Mouse (Mus musculus): ENCODE data around the gene Mei1. TPM values are rescaled to one million over a fixed set of nuclear protein-coding genes. Genes with fewer than 3 reads are reported as not detected.

Mei1 gene
- polyA plus RNA-seq (2016; fragmentation: Nextera tagmentation; extraction: Ambion mirVana): 0.14 TPM in 1 of 2 replicates, not detected in the other

DNA sequence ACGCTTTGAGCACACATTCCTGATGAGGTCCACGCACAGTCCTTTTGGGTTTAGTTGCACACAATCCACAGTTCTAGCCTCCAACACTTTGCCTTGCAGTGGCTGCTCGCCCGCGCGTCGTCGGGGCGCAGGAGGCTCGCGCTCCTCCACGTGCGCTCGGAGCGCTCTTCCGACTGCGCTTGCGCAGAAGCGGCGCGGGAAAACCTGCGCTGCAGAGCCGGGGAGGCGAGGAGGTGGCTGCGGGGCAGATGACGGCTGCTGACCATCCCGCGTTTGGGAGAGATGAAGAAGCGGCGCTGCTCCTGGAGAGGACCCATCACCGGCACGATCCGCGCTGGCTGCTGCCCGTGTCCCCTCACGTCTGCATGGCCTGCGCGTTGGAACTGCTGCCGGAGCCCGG is at the start of gene Mei1:
Gene Mei1 (plus strand): TSS at position 99 of the 400 bp plus-strand sequence.
- H3K27me3 ChIP-seq: peaks cover 44% of the 10 kb centered on the region
- WGBS: 20% methylated on average over 40 of the region's 40 CpGs

DNA sequence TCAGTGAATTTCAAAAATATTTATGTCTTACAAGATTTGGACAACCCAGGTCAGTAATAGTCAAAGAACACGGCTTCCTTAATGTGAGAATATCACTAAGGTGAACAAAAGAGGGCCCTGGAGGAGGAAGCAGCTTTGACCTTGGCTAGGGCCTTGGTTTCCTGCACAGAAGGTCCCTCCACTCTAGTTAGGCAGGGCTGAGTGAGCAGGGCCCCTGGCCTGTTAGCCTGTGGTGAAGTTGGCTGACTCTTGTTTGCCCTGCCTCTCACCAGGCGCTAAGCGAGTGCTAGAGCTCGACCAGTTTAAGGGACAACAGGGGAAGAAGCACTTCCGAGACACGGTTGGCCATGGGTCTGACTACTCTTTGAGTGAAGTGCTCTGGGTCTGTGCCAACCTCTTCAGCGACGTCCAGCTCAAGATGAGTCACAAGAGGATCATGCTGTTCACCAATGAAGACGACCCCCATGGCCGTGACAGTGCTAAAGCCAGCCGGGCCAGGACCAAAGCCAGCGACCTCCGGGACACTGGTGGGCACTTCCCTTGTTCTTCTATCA is 47.2 kb upstream of the Mei1 start:
- H3K9ac ChIP-seq: no peak overlapping the region
- H3K9me3 ChIP-seq (replicated peaks): no peaks in the 10 kb centered on the region
- H3K27me3 ChIP-seq: no peaks in the 10 kb centered on the region
- peaks cover 71% of the 10 kb centered on the region for H3K36me3 ChIP-seq
- WGBS: 91% methylated on average over 13 of the region's 13 CpGs
- no peak overlapping the region for H3K4me2 ChIP-seq (replicated peaks)
- no peak overlapping the region for H3K27ac ChIP-seq
- ATAC-seq (ENCODE audit: low FRiP score): no peak
- no peaks in the 10 kb centered on the region for H3K4me1 ChIP-seq
- no peak overlapping the region for H3K4me3 ChIP-seq

More for the DNA sequence above, at the start of gene Mei1:
- no peak for ATAC-seq (ENCODE audit: low FRiP score)
- H3K9me3 ChIP-seq (replicated peaks): no peaks in the 10 kb centered on the region; the same call in 1 of the 2 replicates
- H3K4me1 ChIP-seq: peaks cover 5% of the 10 kb centered on the region; the same call in 1 of the 2 replicates
- peak within 1 kb of the TSS; percentile 39 for H3K4me2 ChIP-seq (replicated peaks)
- H3K9ac ChIP-seq: no peak within 1 kb of the TSS
- H3K4me3 ChIP-seq: peak within 1 kb of the TSS; percentile 18; the same call in 1 of the 2 replicates
- H3K27ac ChIP-seq: no peak within 1 kb of the TSS
- no peaks in the 10 kb centered on the region for H3K36me3 ChIP-seq

DNA sequence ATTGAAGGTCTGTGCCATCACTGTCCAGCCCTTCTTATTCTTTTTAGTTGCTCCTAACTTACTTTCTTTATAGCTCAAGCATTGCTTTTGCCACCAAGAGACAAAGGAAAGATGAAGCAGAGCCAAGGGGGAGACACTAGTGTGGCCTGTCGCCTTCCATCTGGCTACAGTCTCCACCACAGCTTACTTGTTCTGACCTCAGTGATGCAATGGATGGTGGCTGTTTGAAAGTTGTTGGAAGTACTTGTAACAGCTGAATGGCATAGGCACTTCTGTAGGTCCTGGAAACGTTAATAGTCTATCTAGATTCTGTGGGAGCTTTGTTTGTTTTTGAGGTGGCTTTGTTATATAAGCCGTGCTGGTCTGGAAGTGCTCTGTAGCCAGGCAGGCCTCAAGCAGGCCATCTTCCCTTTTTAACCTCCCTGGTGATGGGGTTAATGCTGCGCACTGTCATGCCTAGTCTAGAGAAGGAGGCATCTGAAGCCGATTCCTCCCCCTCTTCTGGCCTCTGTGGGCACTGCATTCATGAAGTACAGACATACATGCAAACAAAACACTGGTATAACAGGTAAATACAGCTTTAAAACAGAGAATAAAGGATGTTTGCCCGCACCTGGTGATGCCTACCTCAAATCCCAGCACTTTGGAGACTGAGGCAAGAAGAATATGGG is 45.7 kb upstream of the Mei1 start:
- no peaks in the 10 kb centered on the region for H3K27me3 ChIP-seq
- H3K36me3 ChIP-seq: peaks cover 81% of the 10 kb centered on the region
- no peak overlapping the region for H3K4me3 ChIP-seq
- no peak overlapping the region for H3K27ac ChIP-seq
- ATAC-seq (ENCODE audit: low FRiP score): no peak
- H3K9ac ChIP-seq: no peak overlapping the region
- H3K4me2 ChIP-seq (replicated peaks): no peak overlapping the region
- H3K9me3 ChIP-seq (replicated peaks): no peaks in the 10 kb centered on the region
- whole genome bisulfite sequencing: 93% methylated on average over 6 of the region's 6 CpGs
- H3K4me1 ChIP-seq: no peaks in the 10 kb centered on the region

DNA sequence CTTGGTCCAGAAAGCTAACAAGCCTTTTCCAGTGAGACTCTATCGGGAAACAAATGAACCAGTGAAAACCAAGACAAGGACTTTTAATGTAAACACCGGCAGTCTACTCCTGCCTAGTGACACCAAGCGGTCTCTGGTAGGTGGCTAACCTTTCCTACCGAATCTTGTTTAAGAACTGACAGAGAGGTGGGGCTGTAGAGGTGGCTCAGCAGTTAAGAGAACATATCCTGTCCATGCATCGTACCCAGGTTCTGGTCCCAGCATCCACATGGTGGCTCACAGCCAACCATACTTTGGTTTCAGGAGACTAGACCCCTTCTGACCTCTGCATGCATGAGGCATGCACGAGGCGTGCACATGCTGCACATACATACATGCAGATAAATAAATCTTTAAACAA is 42.5 kb upstream of the Mei1 start:
- Histone ChIP-seq H3K27ac (no peak overlapping the region), H3K4me1 (no peaks in the 10 kb centered on the region), H3K4me2 (replicated peaks) (no peak overlapping the region), H3K9me3 (replicated peaks) (no peaks in the 10 kb centered on the region), H3K27me3 (no peaks in the 10 kb centered on the region), H3K9ac (no peak overlapping the region), H3K36me3 (peaks cover 95% of the 10 kb centered on the region), H3K4me3 (no peak overlapping the region)
- 94% methylated on average over 7 of the region's 7 CpGs for WGBS
- ATAC-seq (ENCODE audit: low FRiP score): no peak

DNA sequence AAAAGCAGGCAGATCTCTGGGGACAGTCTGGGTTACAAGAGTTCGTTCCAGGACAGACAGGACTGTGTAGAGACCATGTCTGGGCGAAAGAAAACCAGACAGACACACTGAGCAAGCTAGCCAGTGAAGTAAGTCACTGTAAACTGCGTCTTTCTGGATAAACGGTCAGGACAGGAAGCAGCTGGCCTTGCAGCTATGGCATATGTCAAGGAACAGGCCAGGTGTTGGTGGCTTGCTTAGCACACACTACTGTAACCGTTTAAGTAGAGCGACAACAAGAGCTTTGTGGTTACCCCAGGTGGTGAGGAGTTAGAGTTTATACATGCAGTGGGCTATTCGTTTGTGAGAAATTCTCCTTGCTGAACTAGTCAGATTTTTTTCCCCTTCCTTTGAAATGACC is 42.1 kb upstream of the Mei1 start:
- Histone ChIP-seq H3K27ac (no peak overlapping the region), H3K4me3 (no peak overlapping the region), H3K4me2 (replicated peaks) (no peak overlapping the region), H3K27me3 (no peaks in the 10 kb centered on the region), H3K36me3 (peaks cover 93% of the 10 kb centered on the region), H3K9ac (no peak overlapping the region), H3K9me3 (replicated peaks) (no peaks in the 10 kb centered on the region), H3K4me1 (no peaks in the 10 kb centered on the region)
- ATAC-seq (ENCODE audit: low FRiP score): no peak
- WGBS: 91% methylated on average over 7 of the region's 7 CpGs

DNA sequence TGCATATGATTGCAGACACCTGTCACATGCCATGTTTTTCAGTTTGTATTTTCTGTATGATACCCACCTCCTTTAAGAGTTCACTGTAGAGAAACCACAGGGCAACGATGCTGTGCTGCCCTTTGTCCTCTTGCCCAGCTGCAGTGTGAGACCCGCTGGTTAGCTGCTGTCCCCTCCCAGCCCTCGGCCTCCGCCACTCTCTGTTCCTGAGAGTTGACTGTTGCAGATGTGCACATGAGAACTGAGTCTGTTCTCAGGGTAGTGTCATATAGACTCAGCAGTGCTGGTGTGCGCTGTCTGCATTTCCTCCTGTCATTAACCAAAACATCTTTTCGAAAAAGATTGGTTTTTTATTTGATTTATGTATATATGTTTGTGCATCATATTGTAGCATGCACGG is 37.4 kb upstream of the Mei1 start:
- Histone ChIP-seq H3K4me1 (no peaks in the 10 kb centered on the region), H3K36me3 (peaks cover 61% of the 10 kb centered on the region)

DNA sequence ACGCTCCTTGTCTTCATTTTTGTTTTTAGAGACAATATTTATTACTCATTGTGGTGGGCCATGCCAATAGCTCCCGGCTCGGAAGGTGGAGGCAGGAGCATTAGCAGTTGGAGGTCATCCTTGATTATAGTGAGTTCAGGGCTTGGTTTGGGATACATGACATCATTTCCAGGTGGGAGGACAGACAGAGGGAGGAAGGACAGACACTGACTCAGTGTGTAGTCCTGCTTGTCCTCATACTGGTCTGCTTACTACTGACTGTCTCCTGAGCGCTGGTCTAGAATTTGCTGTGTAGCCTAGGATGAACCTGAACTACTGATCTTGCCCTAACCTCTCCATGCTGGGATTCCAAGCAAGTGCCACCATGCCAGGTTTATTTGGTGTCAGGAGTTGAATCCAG is 36.0 kb upstream of the Mei1 start, which contains the start of gene Desi1:
Gene Desi1 (minus strand): TSS at position 101 of the 400 bp plus-strand sequence.
- Histone ChIP-seq H3K9me3 (replicated peaks) (no peaks in the 10 kb centered on the region), H3K27me3 (no peaks in the 10 kb centered on the region), H3K4me3 (no peak within 1 kb of the TSS), H3K4me2 (replicated peaks) (no peak within 1 kb of the TSS), H3K9ac (no peak within 1 kb of the TSS), H3K4me1 (no peaks in the 10 kb centered on the region), H3K27ac (no peak within 1 kb of the TSS), H3K36me3 (peaks cover 61% of the 10 kb centered on the region)
- ATAC-seq (ENCODE audit: low FRiP score): no peak
- 91% methylated on average over 4 of the region's 4 CpGs for WGBS

More for the DNA sequence above, 37.4 kb upstream of the Mei1 start:
- H3K9me3 ChIP-seq (replicated peaks): no peaks in the 10 kb centered on the region
- H3K4me2 ChIP-seq (replicated peaks): no peak overlapping the region
- H3K4me3 ChIP-seq: no peak overlapping the region
- no peak for ATAC-seq (ENCODE audit: low FRiP score)
- no peak overlapping the region for H3K9ac ChIP-seq
- WGBS: 89% methylated on average over 7 of the region's 7 CpGs
- H3K27me3 ChIP-seq: no peaks in the 10 kb centered on the region
- H3K27ac ChIP-seq: no peak overlapping the region

DNA sequence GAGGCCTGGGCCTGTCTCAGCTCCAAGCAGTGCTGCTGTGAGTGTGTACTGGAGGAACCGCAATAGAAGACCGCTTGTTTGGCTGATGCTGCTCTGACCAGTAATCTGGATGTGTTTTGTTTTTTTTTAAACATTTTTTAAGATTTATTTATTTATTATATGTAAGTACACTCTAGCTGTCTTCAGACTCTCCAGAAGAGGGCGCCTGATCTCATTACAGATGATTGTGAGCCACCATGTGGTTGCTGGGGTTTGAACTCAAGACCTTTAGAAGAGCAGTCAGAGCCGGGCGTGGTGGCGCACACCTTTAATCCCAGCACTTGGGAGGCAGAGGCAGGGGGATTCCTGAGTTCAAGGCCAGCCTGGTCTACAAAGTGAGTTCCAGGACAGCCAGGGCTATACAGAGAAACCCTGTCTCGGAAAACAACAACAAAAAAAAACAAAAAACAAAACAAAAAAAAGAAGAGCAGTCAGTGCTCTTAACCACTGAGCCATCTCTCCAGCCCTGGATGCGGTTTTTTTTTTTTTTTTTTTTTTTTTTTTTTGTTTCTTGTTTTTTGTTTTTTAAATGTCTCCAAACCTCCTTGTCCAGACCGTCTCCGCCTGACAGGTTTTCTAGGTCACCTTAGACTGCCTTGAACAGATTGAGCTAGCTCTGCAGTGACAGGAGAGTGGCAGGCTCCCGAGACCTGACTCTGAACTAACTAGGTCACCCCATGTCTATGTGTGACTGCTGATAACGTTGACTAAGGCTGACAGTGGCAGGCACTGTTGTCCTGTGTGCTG is 33.7 kb upstream of the Mei1 start:
- Histone ChIP-seq H3K4me3 (no peak overlapping the region), H3K9ac (no peak overlapping the region), H3K36me3 (peaks cover 56% of the 10 kb centered on the region), H3K9me3 (replicated peaks) (no peaks in the 10 kb centered on the region), H3K27me3 (no peaks in the 10 kb centered on the region), H3K27ac (no peak overlapping the region), H3K4me2 (replicated peaks) (no peak overlapping the region), H3K4me1 (no peaks in the 10 kb centered on the region)
- ATAC-seq (ENCODE audit: low FRiP score): no peak
- 84% methylated on average over 12 of the region's 12 CpGs for WGBS

DNA sequence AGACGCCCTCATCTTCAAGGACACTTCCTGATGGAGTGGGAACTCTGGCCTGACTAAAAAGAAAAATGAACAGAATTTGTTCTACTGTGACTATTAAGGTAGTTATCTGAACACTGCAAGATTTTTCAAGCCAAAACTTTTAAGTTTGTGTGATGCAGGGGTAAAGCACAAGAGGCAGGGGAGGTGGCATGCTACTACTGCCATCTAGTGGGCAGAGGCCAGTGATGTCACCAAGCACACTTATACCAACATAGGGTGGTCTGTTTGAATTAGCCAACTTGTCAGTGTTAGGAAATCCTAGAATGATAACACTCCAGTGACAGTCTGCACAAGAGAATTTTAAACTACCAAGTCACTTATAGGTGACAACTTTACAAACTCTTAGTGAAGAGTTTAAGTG is 29.1 kb upstream of the Mei1 start:
- Histone ChIP-seq H3K27ac (no peak overlapping the region), H3K9me3 (replicated peaks) (no peaks in the 10 kb centered on the region), H3K27me3 (no peaks in the 10 kb centered on the region), H3K9ac (no peak overlapping the region), H3K4me2 (replicated peaks) (no peak overlapping the region), H3K36me3 (peaks cover 53% of the 10 kb centered on the region), H3K4me1 (peaks cover 6% of the 10 kb centered on the region), H3K4me3 (no peak overlapping the region)
- 100% methylated on average over 1 of the region's 1 CpGs for WGBS
- no peak for ATAC-seq (ENCODE audit: low FRiP score)

DNA sequence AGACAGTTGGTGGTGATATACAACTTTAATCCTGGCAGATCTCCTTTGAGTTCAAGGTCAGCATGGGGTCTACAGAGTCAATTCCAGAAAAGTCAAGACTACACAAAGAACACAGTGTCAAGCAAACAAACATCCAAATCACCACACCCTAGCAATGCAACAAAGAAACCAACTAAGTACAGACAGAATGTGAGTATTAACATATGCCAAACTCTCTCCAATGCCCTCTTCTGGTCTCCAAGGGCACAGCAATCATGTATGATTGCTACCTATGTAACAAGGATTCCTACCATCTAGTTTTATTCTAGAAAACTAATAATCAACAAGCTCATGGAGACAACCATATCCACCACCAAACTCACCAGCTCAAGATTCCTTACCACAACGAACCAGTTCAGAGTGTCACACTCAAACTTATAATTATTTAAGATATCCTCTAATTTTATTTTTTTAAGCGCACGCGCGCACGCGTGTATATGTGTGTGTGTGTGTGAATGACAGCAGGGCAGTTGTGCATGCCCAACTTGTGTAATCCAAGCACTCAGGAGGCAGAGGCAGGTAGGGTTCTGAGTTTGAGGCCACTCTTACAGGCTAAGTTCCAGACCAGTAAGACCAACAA is 25.5 kb upstream of the Mei1 start:
- Histone ChIP-seq H3K9ac (no peak overlapping the region), H3K27me3 (no peaks in the 10 kb centered on the region), H3K36me3 (peaks cover 29% of the 10 kb centered on the region), H3K4me2 (replicated peaks) (no peak overlapping the region), H3K4me3 (no peak overlapping the region), H3K27ac (no peak overlapping the region), H3K9me3 (replicated peaks) (no peaks in the 10 kb centered on the region), H3K4me1 (peaks cover 18% of the 10 kb centered on the region)
- WGBS: 95% methylated on average over 7 of the region's 7 CpGs
- no peak for ATAC-seq (ENCODE audit: low FRiP score)

DNA sequence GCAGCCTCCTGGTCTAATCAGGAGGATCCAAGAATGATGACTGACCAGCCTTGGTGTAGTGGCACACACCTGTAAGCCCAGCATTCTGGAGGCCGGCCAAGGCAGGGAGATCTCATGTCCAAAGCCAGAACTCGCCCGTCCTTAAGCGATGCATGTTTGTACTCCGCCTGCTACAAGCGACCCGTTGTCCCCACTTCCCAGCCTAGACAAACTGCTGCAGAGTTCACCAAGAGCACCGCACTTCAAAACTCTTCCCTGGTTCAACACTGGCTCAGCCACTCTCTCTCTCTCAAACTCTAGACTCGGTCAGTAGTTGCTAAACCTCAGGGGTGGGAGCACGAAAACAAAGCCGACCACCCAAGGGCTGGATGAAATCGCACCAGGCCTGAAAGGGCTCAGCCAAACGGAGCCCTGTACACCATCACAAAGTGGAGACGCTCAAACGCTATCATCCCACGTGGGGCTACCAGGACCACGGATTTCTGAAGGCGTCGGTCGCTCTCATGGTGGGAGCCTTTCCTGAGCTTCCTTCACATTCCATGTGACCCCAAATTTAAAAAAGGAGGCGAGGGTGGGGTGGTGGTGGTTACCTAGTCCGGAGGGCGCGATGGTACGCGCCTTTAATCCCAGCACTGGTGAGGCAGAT is 23.4 kb upstream of the Mei1 start:
- Histone ChIP-seq H3K4me2 (replicated peaks) (peak overlapping the region; percentile 93), H3K36me3 (peaks cover 15% of the 10 kb centered on the region), H3K4me1 (peaks cover 18% of the 10 kb centered on the region), H3K9ac (peak overlapping the region; percentile 87), H3K4me3 (peak overlapping the region; percentile 94), H3K27me3 (no peaks in the 10 kb centered on the region), H3K9me3 (replicated peaks) (no peaks in the 10 kb centered on the region), H3K27ac (no peak overlapping the region)
- 5% methylated on average over 26 of the region's 26 CpGs for WGBS
- peak; percentile 41 for ATAC-seq (ENCODE audit: low FRiP score)
